Mouse (Mus musculus): ENCODE measurements around the gene Pced1a. TPM values are rescaled to one million over a fixed set of nuclear protein-coding genes. Genes with fewer than 3 reads are reported as not detected.
"Not testable (repeated sequence)": the region's sequence is repeated elsewhere in the genome, so short reads cannot be mapped to it uniquely, and the experiment has no call there.

Gene Pced1a
- polyA plus RNA-seq, 1 experiment from 2014 or later, result 11.4 TPM

DNA sequence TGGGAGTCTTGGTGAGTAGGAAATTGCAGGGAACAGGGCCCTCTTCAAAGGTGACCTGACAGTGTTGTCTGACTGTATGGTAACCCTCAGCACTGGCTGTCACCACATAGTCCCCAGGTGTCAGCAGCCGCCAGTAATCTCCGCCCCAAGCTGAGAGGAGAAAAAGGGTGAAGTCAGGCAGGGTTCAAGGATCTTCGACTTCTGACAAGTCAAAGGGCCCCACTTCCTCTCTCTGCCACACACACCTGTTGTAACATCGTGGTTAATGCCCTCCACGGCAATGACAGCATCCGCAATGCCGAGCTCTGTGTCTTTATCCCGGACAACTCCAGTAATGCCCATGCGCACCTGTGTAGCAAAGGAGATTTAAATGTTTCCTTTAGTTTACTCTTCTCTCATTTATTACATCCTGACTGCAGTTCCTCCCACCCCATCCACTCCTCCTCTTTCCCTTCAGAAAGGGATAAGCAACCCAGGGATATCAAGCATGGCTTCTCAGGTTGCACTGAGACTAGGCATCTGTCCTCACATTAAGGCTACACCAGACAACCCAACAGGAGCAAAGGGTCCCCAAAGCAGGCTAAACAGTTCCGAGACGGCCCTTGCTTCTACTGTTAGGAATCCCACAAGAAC lies 33.4 kb downstream of the Pced1a start:
- 84% methylated on average over 11 of the region's 11 CpGs for WGBS
- H3K9ac ChIP-seq (ENCODE audit: low read length), result no peak overlapping the region
- H3K27ac ChIP-seq (replicated peaks; ENCODE audit: low read depth, low read length), result no peak overlapping the region
- no peaks in the 10 kb centered on the region; the same call in 1 of the 2 replicates for H3K4me1 ChIP-seq (ENCODE audit: control insufficient read depth, insufficient read depth, low read length)
- H3K4me2 ChIP-seq (ENCODE audit: low read depth, severe bottlenecking), result no peak overlapping the region
- H3K9me3 ChIP-seq (ENCODE audit: control insufficient read depth, low read length), result no peaks in the 10 kb centered on the region
- H3K4me3 ChIP-seq (ENCODE audit: low read depth, low read length), result no peak overlapping the region
- ATAC-seq (ENCODE audit: insufficient number of reproducible peaks, low FRiP score, low TSS enrichment, low read depth) (no peak), DNase-seq (ENCODE audit: low spot score) (no peak)
- peaks cover 10% of the 10 kb centered on the region; the same call in 1 of the 2 replicates for H3K36me3 ChIP-seq (ENCODE audit: control insufficient read depth, insufficient read depth, low read length)
- H3K27me3 ChIP-seq (ENCODE audit: control insufficient read depth, insufficient read depth, low read length), result no peaks in the 10 kb centered on the region

- Histone ChIP-seq H3K9ac (ENCODE audit: low read length) (no peak overlapping the region), H3K4me3 (ENCODE audit: low read depth, low read length) (no peak overlapping the region), H3K36me3 (ENCODE audit: control insufficient read depth, insufficient read depth, low read length) (peaks cover 6% of the 10 kb centered on the region; the same call in 1 of the 2 replicates), H3K27ac (replicated peaks; ENCODE audit: low read depth, low read length) (no peak overlapping the region), H3K4me1 (ENCODE audit: control insufficient read depth, insufficient read depth, low read length) (no peaks in the 10 kb centered on the region), H3K4me2 (ENCODE audit: low read depth, severe bottlenecking) (no peak overlapping the region), H3K9me3 (ENCODE audit: control insufficient read depth, low read length) (no peaks in the 10 kb centered on the region), H3K27me3 (ENCODE audit: control insufficient read depth, insufficient read depth, low read length) (no peaks in the 10 kb centered on the region)
- ATAC-seq (ENCODE audit: insufficient number of reproducible peaks, low FRiP score, low TSS enrichment, low read depth) (no peak), DNase-seq (ENCODE audit: low spot score) (no peak)
- WGBS, result 77% methylated on average over 2 of the region's 2 CpGs
These were observed 35.7 kb downstream of the Pced1a start for GRCm38 (mm10) chr2:130388796-130389195.

GRCm38 (mm10) chr2:130386212-130386611 lies 38.3 kb downstream of the Pced1a start:
- peaks cover 2% of the 10 kb centered on the region; the same call in 1 of the 2 replicates for H3K36me3 ChIP-seq (ENCODE audit: control insufficient read depth, insufficient read depth, low read length)
- H3K4me2 ChIP-seq (ENCODE audit: low read depth, severe bottlenecking), result no peak overlapping the region
- no peak overlapping the region for H3K4me3 ChIP-seq (ENCODE audit: low read depth, low read length)
- 57% methylated on average over 1 of the region's 1 CpGs for WGBS
- H3K9me3 ChIP-seq (ENCODE audit: control insufficient read depth, low read length), result no peaks in the 10 kb centered on the region
- ATAC-seq (ENCODE audit: insufficient number of reproducible peaks, low FRiP score, low TSS enrichment, low read depth), result no peak
- no peak overlapping the region for H3K9ac ChIP-seq (ENCODE audit: low read length)
- no peak for DNase-seq (ENCODE audit: low spot score)
- no peak overlapping the region for H3K27ac ChIP-seq (replicated peaks; ENCODE audit: low read depth, low read length)
- no peaks in the 10 kb centered on the region for H3K4me1 ChIP-seq (ENCODE audit: control insufficient read depth, insufficient read depth, low read length)
- H3K27me3 ChIP-seq (ENCODE audit: control insufficient read depth, insufficient read depth, low read length), result no peaks in the 10 kb centered on the region

GRCm38 (mm10) chr2:130383895-130384294 lies 40.6 kb downstream of the Pced1a start:
- no peak for ATAC-seq (ENCODE audit: insufficient number of reproducible peaks, low FRiP score, low TSS enrichment, low read depth)
- Histone ChIP-seq H3K4me3 (ENCODE audit: low read depth, low read length) (no peak overlapping the region), H3K36me3 (ENCODE audit: control insufficient read depth, insufficient read depth, low read length) (no peaks in the 10 kb centered on the region), H3K27me3 (ENCODE audit: control insufficient read depth, insufficient read depth, low read length) (no peaks in the 10 kb centered on the region), H3K27ac (replicated peaks; ENCODE audit: low read depth, low read length) (no peak overlapping the region), H3K4me2 (ENCODE audit: low read depth, severe bottlenecking) (no peak overlapping the region), H3K9me3 (ENCODE audit: control insufficient read depth, low read length) (no peaks in the 10 kb centered on the region), H3K9ac (ENCODE audit: low read length) (no peak overlapping the region), H3K4me1 (ENCODE audit: control insufficient read depth, insufficient read depth, low read length) (no peaks in the 10 kb centered on the region)
- no peak for DNase-seq (ENCODE audit: low spot score)
- 81% methylated on average over 6 of the region's 6 CpGs for WGBS

DNA sequence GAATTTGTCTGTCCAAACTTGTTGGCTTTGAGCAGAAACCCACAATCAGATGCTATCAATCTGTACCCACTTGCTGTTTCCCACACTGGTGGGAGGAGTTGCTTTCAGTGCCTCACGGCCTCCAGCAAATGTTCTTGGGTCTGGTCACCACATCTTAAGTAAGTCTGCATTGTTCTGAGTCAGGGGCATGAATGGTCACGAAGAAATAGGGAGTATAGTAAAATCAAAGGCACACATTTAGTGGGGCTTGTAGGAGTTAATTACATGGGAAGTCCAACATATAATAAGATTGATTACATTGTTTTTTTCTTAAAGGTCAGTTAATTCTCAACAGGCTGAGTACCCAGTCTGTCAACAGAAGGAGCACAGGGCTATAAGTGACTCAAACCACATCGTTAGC lies 41.3 kb downstream of the Pced1a start:
- Histone ChIP-seq H3K27me3 (ENCODE audit: control insufficient read depth, insufficient read depth, low read length) (no peaks in the 10 kb centered on the region), H3K4me2 (ENCODE audit: low read depth, severe bottlenecking) (no peak overlapping the region), H3K4me1 (ENCODE audit: control insufficient read depth, insufficient read depth, low read length) (no peaks in the 10 kb centered on the region), H3K36me3 (ENCODE audit: control insufficient read depth, insufficient read depth, low read length) (no peaks in the 10 kb centered on the region), H3K9me3 (ENCODE audit: control insufficient read depth, low read length) (no peaks in the 10 kb centered on the region), H3K4me3 (ENCODE audit: low read depth, low read length) (no peak overlapping the region), H3K9ac (ENCODE audit: low read length) (no peak overlapping the region), H3K27ac (replicated peaks; ENCODE audit: low read depth, low read length) (no peak overlapping the region)
- WGBS, result 37% methylated on average over 3 of the region's 3 CpGs
- DNase-seq (ENCODE audit: low spot score) (no peak), ATAC-seq (ENCODE audit: insufficient number of reproducible peaks, low FRiP score, low TSS enrichment, low read depth) (no peak)

- no peak overlapping the region for H3K4me2 ChIP-seq (ENCODE audit: low read depth, severe bottlenecking)
- DNase-seq (ENCODE audit: low spot score) (no peak), ATAC-seq (ENCODE audit: insufficient number of reproducible peaks, low FRiP score, low TSS enrichment, low read depth) (no peak)
- no peaks in the 10 kb centered on the region for H3K36me3 ChIP-seq (ENCODE audit: control insufficient read depth, insufficient read depth, low read length)
- no peaks in the 10 kb centered on the region for H3K4me1 ChIP-seq (ENCODE audit: control insufficient read depth, insufficient read depth, low read length)
- no peaks in the 10 kb centered on the region for H3K9me3 ChIP-seq (ENCODE audit: control insufficient read depth, low read length)
- H3K27me3 ChIP-seq (ENCODE audit: control insufficient read depth, insufficient read depth, low read length), result no peaks in the 10 kb centered on the region
- no peak overlapping the region for H3K4me3 ChIP-seq (ENCODE audit: low read depth, low read length)
- WGBS, result 76% methylated on average over 4 of the region's 4 CpGs
- no peak overlapping the region for H3K9ac ChIP-seq (ENCODE audit: low read length)
- no peak overlapping the region for H3K27ac ChIP-seq (replicated peaks; ENCODE audit: low read depth, low read length)
These were observed 49.5 kb downstream of the Pced1a start for GRCm38 (mm10) chr2:130374951-130375350.

DNA sequence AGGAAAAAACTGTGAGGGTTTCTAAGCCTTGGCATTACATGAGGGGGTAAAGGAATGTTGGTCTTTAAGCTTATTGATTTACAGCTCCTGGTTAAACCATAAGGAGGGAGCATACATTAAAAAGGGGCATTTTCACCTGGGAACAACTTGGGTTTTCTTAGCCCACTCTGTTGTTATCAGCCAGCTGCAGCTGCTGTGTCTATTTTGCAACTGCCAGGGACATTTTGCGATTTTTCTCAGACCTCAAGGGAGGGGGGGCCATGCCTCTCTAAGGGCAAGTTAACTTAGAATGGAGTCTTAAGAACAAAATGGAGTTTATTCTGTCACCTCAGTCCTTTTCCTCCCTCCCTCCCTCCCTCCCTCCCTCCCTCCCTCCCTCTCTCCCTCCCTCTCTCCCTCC lies 51.5 kb downstream of the Pced1a start:
- H3K4me1 ChIP-seq (ENCODE audit: control insufficient read depth, insufficient read depth, low read length); H3K9ac ChIP-seq (ENCODE audit: low read length); H3K4me3 ChIP-seq (ENCODE audit: low read depth, low read length); ATAC-seq (ENCODE audit: insufficient number of reproducible peaks, low FRiP score, low TSS enrichment, low read depth); H3K9me3 ChIP-seq (ENCODE audit: control insufficient read depth, low read length); H3K36me3 ChIP-seq (ENCODE audit: control insufficient read depth, insufficient read depth, low read length); H3K27me3 ChIP-seq (ENCODE audit: control insufficient read depth, insufficient read depth, low read length); H3K4me2 ChIP-seq (ENCODE audit: low read depth, severe bottlenecking); H3K27ac ChIP-seq (replicated peaks; ENCODE audit: low read depth, low read length); DNase-seq (ENCODE audit: low spot score): not testable (repeated sequence)
- 68% methylated on average over 1 of the region's 1 CpGs for WGBS

GRCm38 (mm10) chr2:130367386-130367785 lies 57.1 kb downstream of the Pced1a start:
- H3K27ac ChIP-seq (replicated peaks; ENCODE audit: low read depth, low read length), result no peak overlapping the region
- no peak overlapping the region for H3K4me3 ChIP-seq (ENCODE audit: low read depth, low read length)
- no peaks in the 10 kb centered on the region for H3K36me3 ChIP-seq (ENCODE audit: control insufficient read depth, insufficient read depth, low read length)
- DNase-seq (ENCODE audit: low spot score) (no peak), ATAC-seq (ENCODE audit: insufficient number of reproducible peaks, low FRiP score, low TSS enrichment, low read depth) (no peak)
- H3K4me1 ChIP-seq (ENCODE audit: control insufficient read depth, insufficient read depth, low read length), result 0 out of 2 replicates have a peak, but pooled peaks cover 7% of the 10 kb centered on the region
- H3K9me3 ChIP-seq (ENCODE audit: control insufficient read depth, low read length), result no peaks in the 10 kb centered on the region
- peaks cover 20% of the 10 kb centered on the region for H3K27me3 ChIP-seq (ENCODE audit: control insufficient read depth, insufficient read depth, low read length)
- H3K9ac ChIP-seq (ENCODE audit: low read length), result no peak overlapping the region
- WGBS, result 71% methylated on average over 4 of the region's 4 CpGs
- H3K4me2 ChIP-seq (ENCODE audit: low read depth, severe bottlenecking), result no peak overlapping the region
